Mouse (Mus musculus) neural tube, embryonic 15.5 days (tissue): ENCODE measurements around the gene Lmo7. TPM values are rescaled to one million over a fixed set of nuclear protein-coding genes. Genes with fewer than 3 reads are reported as not detected.

Source experiments
- ATAC-seq: fragments of 200-750 bp; cut with Nextera tagmentation; 2 replicates; pipeline ENCODE4 v1.8.0; 2017; ENCODE audit warnings: mild to moderate bottlenecking, moderate TSS enrichment, moderate library complexity; ENCODE audit not compliant: low FRiP score
- H3K27ac ChIP-seq: fragments of 300-500 bp; sonication (generic); replicated peaks from 2 replicates; pipeline ENCODE4 v1.5.1; 2015; ENCODE audit warnings: mild to moderate bottlenecking, inconsistent platforms
- H3K27me3 ChIP-seq: fragments of 300-500 bp; sonication (generic); replicated peaks from 2 replicates; pipeline ENCODE4 v1.6.1; 2015; ENCODE audit warnings: inconsistent platforms
- H3K36me3 ChIP-seq: fragments of 300-500 bp; sonication (generic); 2 replicates; pipeline ENCODE4 v1.6.1; 2015; ENCODE audit warnings: inconsistent platforms
- H3K4me1 ChIP-seq: fragments of 300-500 bp; sonication (generic); 2 replicates; pipeline ENCODE4 v1.6.1; 2015; ENCODE audit warnings: inconsistent platforms
- H3K4me2 ChIP-seq: fragments of 300-500 bp; sonication (generic); 2 replicates; pipeline ENCODE4 v1.6.1; 2015; ENCODE audit warnings: inconsistent platforms, mild to moderate bottlenecking, moderate library complexity
- H3K4me3 ChIP-seq: fragments of 300-500 bp; sonication (generic); replicated peaks from 2 replicates; pipeline ENCODE4 v1.5.1; 2015; ENCODE audit warnings: mild to moderate bottlenecking, inconsistent platforms
- H3K9ac ChIP-seq: fragments of 300-500 bp; sonication (generic); replicated peaks from 2 replicates; pipeline ENCODE4 v1.6.1; 2015; ENCODE audit warnings: mild to moderate bottlenecking, inconsistent platforms
- H3K9me3 ChIP-seq: fragments of 300-500 bp; sonication (generic); replicated peaks from 2 replicates; pipeline ENCODE4 v1.6.1; 2016; ENCODE audit warnings: inconsistent platforms
- WGBS: fragments of 180-500 bp; shearing (Covaris S2); methylation state at CpG from one replicate; pipeline ENCODE4 v1.1.7; 2015; ENCODE audit warnings: mixed read lengths; 5-methylcytosine and 5-hydroxymethylcytosine counted together
- polyA plus RNA-seq: library from polyadenylated mRNA; unstranded; fragments of >200 nt; fragmentation: Nextera tagmentation; extraction: Ambion mirVana; gene quantifications from 2 replicates; pipeline ENCODE4 v1.2.1, GENCODE M21; 2015

Gene Lmo7
- polyA plus RNA-seq, 1 experiment from 2014 or later, result 2.6 TPM

DNA sequence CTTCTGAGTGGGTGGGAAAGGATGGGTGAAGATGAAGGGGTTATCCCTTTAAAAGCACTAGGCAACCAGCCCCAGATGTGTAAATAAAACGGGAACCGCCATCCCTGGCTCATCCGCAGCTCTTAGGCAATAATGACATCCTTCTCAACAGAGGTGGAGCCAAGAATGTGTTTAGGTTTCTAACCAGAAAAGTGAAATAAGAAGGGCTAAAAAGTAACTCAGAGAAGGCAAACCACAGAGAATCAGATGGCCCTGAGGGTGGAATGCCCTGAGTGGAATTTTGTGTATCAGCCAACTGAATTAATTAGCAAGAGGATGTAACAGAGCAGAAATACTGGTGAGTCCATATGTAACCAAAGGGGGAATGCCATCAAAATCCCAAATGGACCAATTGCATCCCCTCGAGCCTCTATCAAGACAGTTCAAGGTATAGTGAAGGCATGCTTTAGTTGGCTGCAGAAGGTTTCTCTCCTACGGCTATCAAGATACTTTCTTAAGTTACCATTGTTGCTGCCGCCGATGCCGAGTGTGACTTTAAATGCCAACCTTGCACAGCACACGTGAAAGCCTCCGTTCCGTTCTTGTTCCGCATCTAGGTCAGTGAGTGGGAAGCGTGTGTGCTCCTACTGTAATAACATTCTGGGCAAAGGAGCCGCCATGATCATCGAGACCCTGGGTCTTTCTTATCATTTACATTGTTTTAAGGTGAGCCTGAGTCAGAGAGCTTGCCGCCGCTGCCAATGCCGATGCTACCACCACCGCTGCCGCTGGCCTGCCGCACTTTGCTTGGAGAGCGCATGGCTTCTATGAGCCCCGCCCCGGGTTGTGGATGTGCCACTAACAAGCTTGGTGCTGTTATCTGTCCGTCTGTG lies 201.1 kb downstream of the Lmo7 start:
- Histone ChIP-seq H3K36me3 (no peaks in the 10 kb centered on the region), H3K4me3 (no peak overlapping the region), H3K27ac (no peak overlapping the region), H3K4me1 (no peaks in the 10 kb centered on the region), H3K9ac (no peak overlapping the region), H3K4me2 (no peak overlapping the region), H3K27me3 (no peaks in the 10 kb centered on the region), H3K9me3 (no peaks in the 10 kb centered on the region)
- WGBS, result 95% methylated on average over 25 of the region's 25 CpGs
- no peak for ATAC-seq

DNA sequence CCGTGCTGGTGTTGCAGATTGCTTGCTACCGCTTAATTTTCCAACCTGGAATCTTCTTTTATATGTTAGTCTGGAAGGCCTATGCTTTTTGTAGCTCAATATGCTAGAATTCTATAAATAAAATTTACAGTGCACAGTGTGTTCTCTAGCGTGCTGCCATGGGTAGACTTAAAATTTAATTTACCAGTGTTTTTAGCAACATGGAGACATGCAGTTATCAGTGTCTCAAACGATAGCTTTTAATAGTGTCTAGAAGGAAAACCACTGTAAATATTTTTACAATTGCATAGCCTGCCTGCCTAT lies 201.6 kb downstream of the Lmo7 start:
- Histone ChIP-seq H3K36me3 (no peaks in the 10 kb centered on the region), H3K4me1 (no peaks in the 10 kb centered on the region), H3K9ac (no peak overlapping the region), H3K27me3 (no peaks in the 10 kb centered on the region), H3K9me3 (no peaks in the 10 kb centered on the region), H3K27ac (no peak overlapping the region), H3K4me3 (no peak overlapping the region), H3K4me2 (no peak overlapping the region)
- ATAC-seq, result no peak
- 90% methylated on average over 4 of the region's 4 CpGs for WGBS

DNA sequence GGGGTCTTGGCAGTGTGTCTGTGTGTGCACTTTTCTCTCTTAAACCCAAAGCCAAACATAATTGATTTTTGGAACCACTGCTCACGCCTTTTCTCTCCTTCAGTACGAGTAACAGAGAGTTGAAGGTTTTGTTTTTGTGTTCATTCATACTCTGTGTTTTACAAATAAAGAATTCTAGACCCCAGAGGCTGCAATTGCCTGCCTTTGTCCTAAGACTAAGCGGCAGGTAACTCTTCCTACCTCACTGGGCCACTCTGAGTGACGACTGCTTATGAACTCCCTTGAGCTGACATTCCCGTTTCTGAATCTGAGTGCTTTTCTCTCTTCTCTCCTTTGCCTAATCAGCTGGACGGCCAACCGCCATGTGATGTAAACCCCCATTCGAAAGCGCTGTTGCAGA lies 203.8 kb downstream of the Lmo7 start:
- no peak overlapping the region for H3K4me3 ChIP-seq
- no peaks in the 10 kb centered on the region for H3K4me1 ChIP-seq
- no peak overlapping the region for H3K9ac ChIP-seq
- H3K27ac ChIP-seq, result no peak overlapping the region
- no peak overlapping the region for H3K4me2 ChIP-seq
- H3K27me3 ChIP-seq, result no peaks in the 10 kb centered on the region
- 83% methylated on average over 9 of the region's 9 CpGs for WGBS
- H3K9me3 ChIP-seq, result no peaks in the 10 kb centered on the region
- ATAC-seq, result no peak
- no peaks in the 10 kb centered on the region for H3K36me3 ChIP-seq

DNA sequence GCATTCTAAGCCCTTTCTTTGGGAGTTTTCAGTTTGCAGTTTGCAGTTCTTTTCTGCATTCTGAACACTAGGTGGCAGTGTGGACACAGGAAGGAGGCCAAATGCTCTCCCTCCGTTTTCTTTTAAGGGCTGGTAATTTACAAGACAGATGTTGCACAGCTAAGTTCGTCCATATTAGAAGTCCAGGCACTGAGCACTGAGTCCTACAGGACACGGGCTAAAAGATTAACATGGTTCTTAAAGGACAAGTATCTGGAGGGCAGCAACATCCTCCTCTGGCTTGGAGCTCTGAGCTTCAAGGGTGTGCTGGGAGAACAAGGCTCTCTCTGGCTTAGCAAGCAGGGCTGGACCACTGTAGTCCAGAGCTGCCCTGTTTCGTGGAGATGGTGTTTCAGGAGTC lies 213.2 kb downstream of the Lmo7 start:
- no peaks in the 10 kb centered on the region for H3K9me3 ChIP-seq
- no peak overlapping the region for H3K9ac ChIP-seq
- H3K4me2 ChIP-seq, result peak overlapping the region; percentile 47
- H3K36me3 ChIP-seq, result no peaks in the 10 kb centered on the region
- no peak overlapping the region for H3K27ac ChIP-seq
- peaks cover 3% of the 10 kb centered on the region; the same call in 1 of the 2 replicates for H3K4me1 ChIP-seq
- H3K27me3 ChIP-seq, result no peaks in the 10 kb centered on the region
- ATAC-seq, result peak; percentile 42; the same call in 1 of the 2 replicates
- no peak overlapping the region for H3K4me3 ChIP-seq
- WGBS, result 5% methylated on average over 4 of the region's 4 CpGs

DNA sequence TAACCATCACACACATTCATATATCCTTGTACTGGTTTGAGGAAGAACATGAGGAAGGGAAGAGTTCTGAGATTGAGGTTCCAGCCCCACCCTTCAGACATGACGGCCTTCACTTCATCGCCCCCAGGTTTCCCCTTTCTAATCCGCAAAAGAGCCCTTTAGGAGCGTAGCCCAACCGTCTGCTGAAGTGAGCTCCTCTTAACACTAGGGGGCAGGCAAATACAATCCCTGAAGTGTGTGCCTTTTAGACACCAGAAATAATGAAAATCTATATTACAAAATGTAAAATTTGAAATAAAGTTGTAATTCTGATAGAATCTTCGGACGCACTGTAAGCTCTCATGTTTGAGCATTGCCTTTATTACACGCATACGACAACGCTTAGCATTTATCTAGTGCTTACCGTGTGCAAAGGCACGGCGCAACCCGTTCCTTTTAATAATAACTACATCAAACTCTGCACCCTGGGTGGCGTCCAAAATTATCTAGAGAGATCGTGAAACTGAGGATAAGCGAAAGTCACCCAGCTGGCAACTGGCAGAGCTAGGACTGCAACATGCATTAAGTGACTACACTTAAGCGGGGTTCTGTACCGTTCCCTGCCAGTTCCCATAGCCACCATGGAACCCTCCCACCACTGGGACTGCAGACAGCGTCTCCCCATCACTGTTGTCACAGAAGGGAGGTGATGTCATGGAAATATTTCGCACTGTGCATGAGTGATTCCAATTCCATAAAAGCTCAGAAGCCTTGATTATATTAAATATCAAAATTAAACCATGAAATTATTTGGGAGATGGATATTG lies 217.2 kb downstream of the Lmo7 start:
- ATAC-seq, result no peak; the same call in none of the 2 replicates
- H3K27me3 ChIP-seq, result no peaks in the 10 kb centered on the region
- H3K4me2 ChIP-seq, result peak overlapping the region; percentile 35

DNA sequence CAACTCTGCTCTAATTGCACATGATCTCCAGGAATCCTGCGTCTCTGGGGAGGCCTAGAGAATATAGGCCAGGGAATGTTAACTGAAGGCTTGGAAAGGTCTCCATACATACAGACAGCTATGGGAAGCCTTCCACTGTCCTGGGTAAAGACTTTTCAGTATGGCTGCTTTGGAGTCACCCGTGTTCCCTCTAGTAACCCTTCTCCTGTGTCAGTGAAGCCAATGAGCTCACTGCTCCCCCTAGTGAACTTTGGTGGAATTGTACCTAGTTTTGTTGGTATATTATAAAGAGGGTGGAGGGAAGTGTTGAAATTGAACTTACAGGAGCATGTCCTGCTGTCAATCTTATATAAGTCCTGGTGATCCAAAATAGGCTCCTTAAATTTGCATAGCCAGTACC lies 219.4 kb downstream of the Lmo7 start:
- WGBS, result 51% methylated on average over 2 of the region's 2 CpGs
- Histone ChIP-seq H3K27ac (no peak overlapping the region), H3K9ac (no peak overlapping the region), H3K9me3 (no peaks in the 10 kb centered on the region), H3K4me3 (no peak overlapping the region), H3K27me3 (no peaks in the 10 kb centered on the region), H3K4me2 (no peak overlapping the region), H3K4me1 (peaks cover 4% of the 10 kb centered on the region; the same call in 1 of the 2 replicates), H3K36me3 (no peaks in the 10 kb centered on the region)
- no peak for ATAC-seq

More for the DNA sequence above, 217.2 kb downstream of the Lmo7 start:
- H3K27ac ChIP-seq, result no peak overlapping the region
- H3K4me3 ChIP-seq, result 0 out of 2 replicates have a peak overlapping the region, but pooled peaks have one; percentile 9
- H3K36me3 ChIP-seq, result no peaks in the 10 kb centered on the region
- peaks cover 7% of the 10 kb centered on the region for H3K4me1 ChIP-seq
- no peaks in the 10 kb centered on the region for H3K9me3 ChIP-seq
- 46% methylated on average over 21 of the region's 21 CpGs for WGBS
- H3K9ac ChIP-seq, result no peak overlapping the region

DNA sequence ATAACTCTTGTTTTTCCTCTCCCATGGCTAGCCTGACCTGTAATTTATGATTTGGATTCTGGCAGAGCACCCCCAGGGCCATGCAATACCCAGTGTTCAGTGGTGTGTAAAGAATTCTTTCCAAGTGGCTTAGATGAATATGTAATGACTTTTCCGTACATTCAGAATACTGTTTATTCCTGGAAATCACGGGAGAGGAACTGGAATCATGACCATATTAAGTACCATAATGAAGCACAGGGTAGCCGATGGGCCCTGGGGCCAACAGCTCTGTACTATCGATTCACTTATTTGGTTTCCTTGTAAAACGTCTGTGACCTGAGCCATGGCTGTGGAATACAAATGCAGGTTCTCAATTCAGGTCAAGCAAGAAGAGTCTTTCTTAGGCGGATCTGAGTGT lies 221.3 kb downstream of the Lmo7 start:
- peaks cover 4% of the 10 kb centered on the region; the same call in 1 of the 2 replicates for H3K4me1 ChIP-seq
- H3K4me3 ChIP-seq, result no peak overlapping the region
- H3K27ac ChIP-seq, result no peak overlapping the region
- H3K36me3 ChIP-seq, result no peaks in the 10 kb centered on the region
- no peak overlapping the region for H3K9ac ChIP-seq
- H3K27me3 ChIP-seq, result no peaks in the 10 kb centered on the region
- peak; percentile 62; the same call in 1 of the 2 replicates for ATAC-seq
- WGBS, result 39% methylated on average over 6 of the region's 6 CpGs
- H3K4me2 ChIP-seq, result no peak overlapping the region
- no peaks in the 10 kb centered on the region for H3K9me3 ChIP-seq

DNA sequence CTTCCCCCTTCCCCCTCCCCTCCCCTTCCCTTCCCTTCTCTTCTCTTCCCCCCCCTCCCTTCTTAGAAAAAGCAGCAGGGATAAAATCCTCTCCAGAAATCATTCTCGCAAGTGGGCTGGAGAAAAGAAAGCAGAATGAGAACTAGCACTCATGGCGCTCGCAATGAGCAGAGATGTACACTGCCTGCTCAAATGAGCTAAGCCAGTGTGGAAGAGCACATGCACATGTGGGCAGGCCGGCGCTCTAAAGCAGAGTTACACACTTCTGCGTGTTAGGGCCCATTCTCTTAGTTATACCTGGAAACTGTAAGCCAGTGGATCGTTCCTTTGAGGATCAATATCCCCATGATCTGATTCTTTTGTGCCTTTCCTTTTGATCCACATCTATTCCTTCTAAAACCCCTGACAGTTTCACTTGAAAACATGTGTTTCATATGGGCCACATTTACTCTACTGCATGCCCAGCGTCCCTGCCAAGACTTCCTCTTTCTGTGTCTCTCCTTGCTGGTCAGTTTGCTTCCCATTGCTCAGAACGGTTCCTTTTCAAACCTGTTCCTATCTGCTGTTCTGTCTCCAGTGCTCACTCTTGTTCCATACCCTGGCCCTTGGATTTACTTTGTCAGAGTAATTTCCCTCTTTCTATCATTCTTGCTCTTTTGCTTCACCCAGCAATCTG lies 224.2 kb downstream of the Lmo7 start:
- Histone ChIP-seq H3K4me2 (no peak overlapping the region), H3K27ac (no peak overlapping the region), H3K4me1 (peaks cover 4% of the 10 kb centered on the region; the same call in 1 of the 2 replicates), H3K9ac (no peak overlapping the region), H3K4me3 (no peak overlapping the region), H3K27me3 (no peaks in the 10 kb centered on the region), H3K9me3 (no peaks in the 10 kb centered on the region), H3K36me3 (no peaks in the 10 kb centered on the region)
- 85% methylated on average over 9 of the region's 9 CpGs for WGBS
- no peak for ATAC-seq

DNA sequence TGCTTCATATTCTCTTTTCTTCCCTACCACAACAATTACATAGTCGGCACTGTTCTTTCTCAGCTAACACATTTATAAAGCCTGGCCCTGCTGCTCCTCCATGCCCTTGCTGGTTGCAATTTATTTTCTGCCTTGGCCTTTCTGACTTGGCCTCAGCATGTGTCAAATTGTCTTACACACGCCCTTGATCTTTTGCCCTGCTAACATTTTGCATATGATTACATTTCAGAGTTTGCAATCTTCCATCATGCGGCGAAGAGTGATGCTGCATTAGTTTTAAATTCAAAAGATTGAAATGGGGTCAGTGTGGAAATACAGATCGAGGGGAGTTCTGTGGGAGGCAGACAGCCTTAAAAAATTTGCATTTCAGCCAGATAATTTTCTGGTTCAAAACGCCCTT lies 234.6 kb downstream of the Lmo7 start:
- WGBS, result 75% methylated on average over 6 of the region's 6 CpGs
- H3K4me3 ChIP-seq, result no peak overlapping the region
- ATAC-seq, result no peak

DNA sequence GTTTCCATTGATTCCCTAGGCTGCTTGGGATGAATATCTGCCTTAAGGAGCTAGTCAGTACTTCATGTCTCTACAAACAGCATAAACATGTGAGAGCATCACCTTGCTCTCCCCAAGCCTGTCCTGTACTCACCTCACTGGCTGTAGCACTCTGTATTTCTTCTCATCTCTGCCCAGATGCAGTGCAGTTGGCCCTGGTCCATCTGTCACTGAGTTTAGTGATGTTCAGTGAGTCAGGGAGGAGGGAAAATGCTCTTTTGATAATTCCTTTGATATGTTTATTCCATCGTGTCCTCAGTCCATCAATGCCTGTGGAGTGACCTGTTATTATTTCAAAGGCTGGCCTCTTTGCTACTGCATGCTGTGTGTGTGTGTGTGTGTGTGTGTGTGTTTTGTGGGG lies 235.2 kb downstream of the Lmo7 start:
- Histone ChIP-seq H3K27ac (no peak overlapping the region), H3K9ac (no peak overlapping the region), H3K4me3 (no peak overlapping the region), H3K4me1 (no peaks in the 10 kb centered on the region), H3K9me3 (no peaks in the 10 kb centered on the region), H3K36me3 (no peaks in the 10 kb centered on the region), H3K4me2 (no peak overlapping the region), H3K27me3 (no peaks in the 10 kb centered on the region)
- no peak for ATAC-seq
- WGBS, result 61% methylated on average over 1 of the region's 1 CpGs

More for the DNA sequence above, 234.6 kb downstream of the Lmo7 start:
- Histone ChIP-seq H3K4me1 (no peaks in the 10 kb centered on the region), H3K27ac (no peak overlapping the region), H3K9ac (no peak overlapping the region), H3K27me3 (no peaks in the 10 kb centered on the region), H3K9me3 (no peaks in the 10 kb centered on the region), H3K4me2 (no peak overlapping the region), H3K36me3 (no peaks in the 10 kb centered on the region)

DNA sequence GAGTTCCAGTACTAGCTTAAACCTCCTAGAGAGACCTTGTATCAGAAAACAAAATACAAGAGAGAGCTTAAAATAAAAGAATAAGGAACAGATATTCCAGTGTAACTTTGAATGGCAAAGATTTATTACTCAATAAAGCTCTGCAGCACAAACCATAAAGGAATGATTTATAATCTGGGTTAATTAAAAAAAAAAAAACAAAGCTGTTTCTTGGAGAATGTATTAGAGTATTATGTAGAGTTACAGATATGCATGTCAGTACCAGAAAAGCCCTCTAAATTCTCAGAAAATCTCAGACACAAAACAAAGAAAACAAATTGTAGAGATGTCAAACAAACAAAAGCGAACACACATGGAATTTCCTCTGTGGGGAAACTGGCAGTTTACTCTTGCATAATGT lies 243.0 kb downstream of the Lmo7 start:
- whole genome bisulfite sequencing, result 78% methylated on average over 1 of the region's 1 CpGs
- H3K27me3 ChIP-seq, result no peaks in the 10 kb centered on the region
- H3K36me3 ChIP-seq, result no peaks in the 10 kb centered on the region
- ATAC-seq, result no peak
- no peaks in the 10 kb centered on the region for H3K9me3 ChIP-seq
- no peak overlapping the region for H3K4me2 ChIP-seq
- H3K4me3 ChIP-seq, result no peak overlapping the region
- no peaks in the 10 kb centered on the region for H3K4me1 ChIP-seq
- H3K9ac ChIP-seq, result no peak overlapping the region
- no peak overlapping the region for H3K27ac ChIP-seq
